Mouse (Mus musculus) lung, adult 18-20 months (tissue): Measurements from ENCODE around the gene 1700010I14Rik.

Experiments used
- DNase-seq, 2 experiments: peaks; one replicate each; pipeline ENCODE4 v3.0.0; 2022; ENCODE audit warnings: mixed read lengths in 2 of 2

Gene 1700010I14Rik

GRCm38 (mm10) chr17:8988119-8988807 is at the start of gene 1700010I14Rik:
1700010I14Rik (plus strand) TSS chr17:8988333.
- peak; percentile 84 to 86 for DNase-seq

GRCm38 (mm10) chr17:8951588-8951987 is 36.5 kb upstream of the 1700010I14Rik start:
- DNase-seq: no peak

GRCm38 (mm10) chr17:8952951-8953350 is 35.2 kb upstream of the 1700010I14Rik start:
- no peak for DNase-seq

- no peak for DNase-seq
Measured at GRCm38 (mm10) chr17:8958125-8958524, 30.0 kb upstream of the 1700010I14Rik start.

- no peak for DNase-seq
Measured at GRCm38 (mm10) chr17:8960386-8960785, 27.7 kb upstream of the 1700010I14Rik start.

GRCm38 (mm10) chr17:8961097-8961496 is 27.0 kb upstream of the 1700010I14Rik start:
- no peak for DNase-seq

- no peak for DNase-seq
Measured at GRCm38 (mm10) chr17:8961644-8962043, 26.5 kb upstream of the 1700010I14Rik start.

- no peak for DNase-seq
Measured at GRCm38 (mm10) chr17:8965177-8965576, 23.0 kb upstream of the 1700010I14Rik start.

- DNase-seq: no peak
Measured at GRCm38 (mm10) chr17:8972152-8972854, 15.8 kb upstream of the 1700010I14Rik start.

GRCm38 (mm10) chr17:8973331-8973730 is 14.8 kb upstream of the 1700010I14Rik start:
- no peak for DNase-seq

- no peak for DNase-seq
Measured at GRCm38 (mm10) chr17:8974423-8974822, 13.7 kb upstream of the 1700010I14Rik start.

- no peak for DNase-seq
Measured at GRCm38 (mm10) chr17:8974823-8975397, 13.2 kb upstream of the 1700010I14Rik start.

GRCm38 (mm10) chr17:8976745-8977144 is 11.4 kb upstream of the 1700010I14Rik start:
- DNase-seq: no peak

GRCm38 (mm10) chr17:8977271-8977670 is 10.9 kb upstream of the 1700010I14Rik start:
- DNase-seq: no peak

GRCm38 (mm10) chr17:8983576-8983975 is 4.6 kb upstream of the 1700010I14Rik start:
- DNase-seq: no peak

GRCm38 (mm10) chr17:8985714-8986113 is 2.4 kb upstream of the 1700010I14Rik start:
- DNase-seq: peak; percentile 27 to 70

- no peak for DNase-seq
Measured at GRCm38 (mm10) chr17:8986551-8986950, 1.6 kb upstream of the 1700010I14Rik start.

GRCm38 (mm10) chr17:8987369-8987768 is 764 bp upstream of the 1700010I14Rik start:
- DNase-seq: no peak

GRCm38 (mm10) chr17:8991160-8991559 is 3.0 kb downstream of the 1700010I14Rik start:
- DNase-seq: no peak

- no peak for DNase-seq
Measured at GRCm38 (mm10) chr17:8995344-8995743, 7.2 kb downstream of the 1700010I14Rik start.

- no peak for DNase-seq
Measured at GRCm38 (mm10) chr17:9002438-9002837, 14.3 kb downstream of the 1700010I14Rik start.

GRCm38 (mm10) chr17:9004516-9004915 is 16.4 kb downstream of the 1700010I14Rik start:
- DNase-seq: no peak

GRCm38 (mm10) chr17:9023198-9023942 is 35.2 kb downstream of the 1700010I14Rik start:
- DNase-seq: no peak
